Mouse (Mus musculus) erythroblast, embryonic 14.5 days (primary cell): ENCODE results near the gene Msantd1.

Source experiments
- GATA1 ChIP-seq: IDR thresholded peaks from 2 replicates; pipeline ENCODE4 v1.6.1; 2012; ENCODE audit warnings: low read length, inconsistent platforms, mixed read lengths
- TAL1 ChIP-seq: IDR thresholded peaks from 3 replicates; pipeline ENCODE4 v1.6.1; 2012; ENCODE audit warnings: low read length, inconsistent platforms, mixed read lengths

GRCm38 (mm10) chr5:34932458-34932806, 24.6 kb downstream of the Msantd1 start:
- TF ChIP-seq GATA1 = no peak
- TF ChIP-seq TAL1 = no peak
